Mouse (Mus musculus) embryonic fibroblast, embryonic 13.5 days (primary cell): ENCODE results near the gene Rfc4.

Experiments used
- CTCF ChIP-seq: IDR thresholded peaks from 2 replicates; pipeline ENCODE4 v1.5.1; 2011; ENCODE audit warnings: mild to moderate bottlenecking, control low read depth, low read length, moderate library complexity, borderline replicate concordance; ENCODE audit not compliant: insufficient read depth
- POLR2A ChIP-seq: IDR thresholded peaks from 2 replicates; pipeline ENCODE4 v1.6.1; 2011; ENCODE audit warnings: low read depth, mild to moderate bottlenecking, control low read depth, low read length, moderate library complexity

DNA sequence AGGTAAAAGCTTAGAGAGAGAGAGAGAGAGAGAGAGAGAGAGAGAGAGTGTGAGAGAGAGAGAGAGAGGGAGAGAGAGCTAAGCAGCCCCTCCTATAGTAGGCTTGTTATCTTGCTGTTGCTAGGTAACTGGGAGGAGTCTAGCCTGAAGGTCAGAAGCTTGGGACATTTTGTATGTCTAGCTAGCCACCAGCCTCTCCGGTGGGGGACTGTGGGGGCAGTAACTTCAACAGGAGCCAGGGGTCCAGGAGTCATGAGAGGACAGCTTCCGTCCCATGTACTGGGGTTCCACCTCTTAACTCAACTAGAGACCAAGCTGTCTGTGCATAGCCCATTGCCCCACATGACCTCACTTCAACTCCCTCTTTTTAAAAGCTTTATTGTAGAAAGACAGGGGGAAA, 31.4 kb upstream of the Rfc4 start:
- no peak for TF ChIP-seq POLR2A
- TF ChIP-seq CTCF = no peak
